Mouse (Mus musculus) left cerebral cortex, postnatal 14 days (tissue): ENCODE measurements around the gene St6galnac3. TPM values are rescaled to one million over a fixed set of nuclear protein-coding genes. Genes with fewer than 3 reads are reported as not detected.

Experiments used
- DNase-seq, 2 experiments: peaks; one replicate each; pipeline ENCODE4 v3.0.0; 2021 to 2022; ENCODE audit warnings: low spot score in 2 of 2, mixed read lengths in 1 of 2
- intact Hi-C: fragments of 180-260 bp; cut with DNase I; formaldehyde crosslinking; loops from one replicate; pipeline ENCODE4 v1.15.1; 2025
- total RNA-seq, 2 experiments: library from RNA; stranded (reverse); gene quantifications; 2 replicates each; pipeline ENCODE4 v1.2.3; 2021

St6galnac3 gene
- total RNA-seq, 2 experiments from 2014 or later = 10.8 to 12.1 TPM

GRCm38 (mm10) chr3:153735796-153736549 lies 11.0 kb upstream of the St6galnac3 start:
- intact Hi-C loops = no loop called here
- no peak for DNase-seq

DNA sequence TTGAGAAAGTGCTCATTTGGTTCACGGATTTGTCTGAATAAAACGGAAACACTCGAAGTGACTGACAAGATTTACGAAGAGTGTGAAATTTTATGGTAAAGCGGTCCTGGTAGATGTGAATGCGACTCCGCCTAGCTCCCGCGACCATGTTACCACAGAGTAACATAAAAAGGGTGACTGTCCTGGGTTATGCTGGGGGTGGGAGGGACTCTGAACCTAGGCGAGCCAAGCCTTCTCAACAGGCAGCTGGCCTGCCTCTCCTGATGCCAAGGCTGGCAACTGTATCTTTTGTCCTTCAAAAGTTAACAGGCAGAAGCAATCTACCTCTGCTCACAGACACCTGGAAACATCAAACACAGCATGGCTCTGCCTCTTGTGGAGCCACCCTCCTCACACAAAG lies 9.8 kb upstream of the St6galnac3 start:
- intact Hi-C loops = no loop called here
- DNase-seq = no peak

GRCm38 (mm10) chr3:153733364-153734159 lies 8.6 kb upstream of the St6galnac3 start:
- intact Hi-C loops = no loop called here
- DNase-seq = no peak

GRCm38 (mm10) chr3:153732749-153733148 lies 7.8 kb upstream of the St6galnac3 start:
- intact Hi-C loops = no loop called here
- no peak for DNase-seq

- DNase-seq = no peak
- intact Hi-C loops = no loop called here
Measured at GRCm38 (mm10) chr3:153732035-153732434, 7.1 kb upstream of the St6galnac3 start.

GRCm38 (mm10) chr3:153728577-153728976 lies 3.6 kb upstream of the St6galnac3 start:
- DNase-seq = no peak
- intact Hi-C loops = loop anchor here (5.0 kb wide), 1 partner anchor 79 kb away; no protein-coding TSS in a partner anchor

DNA sequence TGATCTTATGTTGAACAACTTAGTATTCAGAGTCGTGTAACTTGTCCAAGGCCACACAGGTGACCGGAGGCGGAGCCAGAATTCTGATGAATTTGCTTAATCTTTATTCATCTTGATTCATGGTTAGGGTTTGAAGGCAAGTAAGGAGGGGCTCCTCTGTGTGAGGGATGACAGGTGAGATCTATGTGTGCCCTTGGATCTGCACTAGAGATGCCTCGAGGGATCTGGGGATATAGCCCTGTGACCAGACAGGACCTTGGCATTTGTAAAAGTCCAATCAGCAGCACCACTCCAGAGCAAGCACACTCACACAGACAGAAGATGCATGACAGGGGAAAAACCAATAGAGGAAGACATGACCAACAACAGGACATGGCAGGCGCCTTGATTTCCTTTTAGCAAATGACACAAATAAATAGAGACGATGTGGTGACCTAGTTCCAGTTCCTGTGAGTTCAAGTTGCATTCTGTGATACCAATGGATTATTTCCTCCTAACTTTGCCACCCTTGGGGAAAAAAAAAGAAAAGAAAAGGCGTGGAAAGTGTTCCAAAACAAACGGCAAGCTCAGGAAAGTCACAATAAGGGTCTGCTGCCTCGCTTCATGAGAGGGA lies 1.4 kb downstream of the St6galnac3 start:
- intact Hi-C loops = no loop called here
- no peak for DNase-seq

DNA sequence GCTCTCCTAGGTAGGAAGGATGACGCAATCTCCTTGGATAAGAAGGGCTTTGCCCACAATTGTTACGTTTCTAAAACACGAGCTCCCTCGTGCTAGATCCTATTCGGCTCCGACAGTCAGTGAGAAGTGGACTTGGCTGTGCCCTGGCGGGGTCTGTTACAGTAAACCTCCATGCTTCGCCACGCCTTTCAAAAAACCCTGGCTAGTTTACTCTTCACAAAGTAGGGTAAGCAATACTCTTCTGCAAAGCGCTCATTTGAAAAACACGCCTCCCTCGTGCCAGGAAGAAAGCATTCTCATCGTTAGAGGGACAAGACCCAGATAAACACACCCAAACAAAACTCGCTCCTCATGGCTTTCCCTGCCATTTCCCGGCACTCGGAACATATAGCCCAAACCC lies 3.4 kb downstream of the St6galnac3 start:
- no peak for DNase-seq
- intact Hi-C loops = no loop called here

GRCm38 (mm10) chr3:153720922-153721321 lies 4.1 kb downstream of the St6galnac3 start:
- DNase-seq = no peak
- intact Hi-C loops = no loop called here

DNA sequence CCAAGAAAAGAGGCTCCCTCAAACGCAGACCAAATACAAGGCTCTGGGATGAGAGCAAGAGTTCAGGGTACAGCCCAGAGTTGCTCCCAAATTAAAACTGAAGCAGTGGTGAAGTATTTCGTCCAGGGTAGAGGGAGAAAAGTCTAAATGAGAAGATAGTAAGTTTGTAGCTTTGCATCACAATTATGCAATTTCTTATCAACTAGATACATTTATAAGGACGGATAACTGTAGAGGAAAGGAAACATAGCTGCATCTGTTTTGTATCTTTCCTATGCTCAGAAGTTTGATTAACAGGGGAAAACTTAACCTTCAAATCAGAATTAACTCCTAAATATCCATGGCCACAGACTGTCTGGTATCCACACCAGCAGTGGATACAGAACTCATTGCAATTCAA lies 4.7 kb downstream of the St6galnac3 start:
- intact Hi-C loops = no loop called here
- DNase-seq = no peak

- intact Hi-C loops = no loop called here
- DNase-seq = no peak
Measured at GRCm38 (mm10) chr3:153719256-153719970, 5.6 kb downstream of the St6galnac3 start.

- no peak for DNase-seq
- intact Hi-C loops = no loop called here
Measured at GRCm38 (mm10) chr3:153718724-153719123, 6.2 kb downstream of the St6galnac3 start.

DNA sequence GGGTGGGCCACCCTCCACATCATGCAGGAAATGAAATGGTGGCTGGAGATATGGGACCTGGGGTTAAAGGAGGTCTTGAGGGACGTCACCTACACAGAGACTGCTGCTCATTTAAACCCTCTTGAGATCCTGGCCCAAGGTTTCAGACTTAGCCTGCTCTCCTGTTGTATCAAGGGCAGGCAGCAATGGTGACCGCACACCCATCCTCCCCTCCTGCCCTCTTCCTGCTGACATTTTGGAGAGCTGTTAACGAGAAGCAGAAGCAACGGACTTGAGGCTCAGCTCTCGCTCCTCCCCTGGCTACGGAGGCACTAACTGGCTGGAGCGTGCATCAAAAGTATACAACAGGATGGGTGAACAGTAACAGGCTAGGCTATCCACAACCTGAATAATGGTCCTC lies 7.2 kb downstream of the St6galnac3 start:
- DNase-seq = no peak
- intact Hi-C loops = no loop called here

DNA sequence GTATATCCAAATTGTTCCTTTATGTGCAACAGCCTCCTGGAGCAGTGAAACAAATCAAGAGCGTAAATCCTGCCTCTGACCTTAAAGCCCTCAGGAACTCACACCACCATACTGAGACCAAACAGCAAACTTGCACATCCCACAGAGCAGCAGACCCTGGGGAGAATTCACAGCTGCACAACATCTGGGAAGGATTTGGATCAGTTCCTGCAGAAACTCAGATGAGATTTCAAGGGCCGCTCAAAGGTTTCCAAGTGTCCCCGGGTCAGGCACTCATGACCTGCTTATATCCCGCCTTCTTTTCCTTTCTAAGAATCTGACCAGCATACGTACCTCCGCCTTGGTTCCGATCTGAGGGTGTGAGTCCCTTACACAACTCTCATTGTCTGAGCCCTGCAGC lies 9.3 kb downstream of the St6galnac3 start:
- no peak for DNase-seq
- intact Hi-C loops = no loop called here

- intact Hi-C loops = no loop called here
- no peak for DNase-seq
Measured at GRCm38 (mm10) chr3:153710545-153710944, 14.4 kb downstream of the St6galnac3 start.

- intact Hi-C loops = no loop called here
- DNase-seq = no peak
Measured at GRCm38 (mm10) chr3:153707687-153708086, 17.3 kb downstream of the St6galnac3 start.

DNA sequence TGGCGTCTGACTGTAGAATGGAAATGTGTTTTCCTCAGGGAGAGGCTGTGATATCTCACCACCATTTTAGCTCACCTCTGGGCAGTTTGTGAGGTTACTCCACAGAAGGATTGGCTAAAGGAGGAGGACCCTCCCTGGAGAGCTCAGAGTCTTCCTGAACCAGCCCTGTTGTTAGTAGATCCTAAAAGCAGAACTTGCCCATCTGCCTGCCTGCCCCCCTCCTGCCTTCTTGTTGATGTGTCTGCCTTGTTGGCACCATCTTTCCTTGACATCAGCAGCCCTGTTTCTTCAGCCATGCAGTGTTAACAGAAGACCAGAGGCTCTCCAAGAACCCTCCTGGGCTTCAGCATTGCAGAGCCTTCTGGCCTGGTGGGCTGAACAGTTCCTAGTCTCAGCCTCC lies 18.1 kb downstream of the St6galnac3 start:
- no peak for DNase-seq
- intact Hi-C loops = no loop called here

- intact Hi-C loops = no loop called here
- no peak for DNase-seq
Measured at GRCm38 (mm10) chr3:153701752-153702740, 22.9 kb downstream of the St6galnac3 start.

GRCm38 (mm10) chr3:153701172-153701571 lies 23.8 kb downstream of the St6galnac3 start:
- intact Hi-C loops = no loop called here
- DNase-seq = no peak
